Mouse (Mus musculus): ENCODE results near the gene Atrnl1. TPM values are rescaled to one million over a fixed set of nuclear protein-coding genes. Genes with fewer than 3 reads are reported as not detected.
"Not testable (repeated sequence)": the region's sequence is repeated elsewhere in the genome, so short reads cannot be mapped to it uniquely, and the experiment has no call there.

Atrnl1 gene
- polyA plus RNA-seq, 1 experiment from 2014 or later = 11.6 TPM

GRCm38 (mm10) chr19:58025053-58025452 is 414.2 kb downstream of the Atrnl1 start:
- Histone ChIP-seq H3K27me3 (ENCODE audit: control insufficient read depth, insufficient read depth, low read length) (no peaks in the 10 kb centered on the region), H3K9me3 (ENCODE audit: control insufficient read depth, low read length) (no peaks in the 10 kb centered on the region), H3K4me1 (ENCODE audit: control insufficient read depth, insufficient read depth, low read length) (no peaks in the 10 kb centered on the region), H3K4me2 (ENCODE audit: low read length) (no peak overlapping the region), H3K9ac (replicated peaks; ENCODE audit: low read length) (no peak overlapping the region), H3K4me3 (replicated peaks; ENCODE audit: low read depth, low read length) (no peak overlapping the region), H3K27ac (replicated peaks; ENCODE audit: low read depth, low read length) (no peak overlapping the region), H3K36me3 (ENCODE audit: control insufficient read depth, insufficient read depth, low read length) (no peaks in the 10 kb centered on the region; the same call in 1 of the 2 replicates)
- ATAC-seq (ENCODE audit: low FRiP score, low TSS enrichment) = no peak
- no peak for DNase-seq
- 87% methylated on average over 2 of the region's 2 CpGs for WGBS

- Histone ChIP-seq H3K4me3 (replicated peaks; ENCODE audit: low read depth, low read length) (no peak overlapping the region), H3K36me3 (ENCODE audit: control insufficient read depth, insufficient read depth, low read length) (no peaks in the 10 kb centered on the region; the same call in 1 of the 2 replicates), H3K27ac (replicated peaks; ENCODE audit: low read depth, low read length) (no peak overlapping the region), H3K4me2 (ENCODE audit: low read length) (no peak overlapping the region), H3K9ac (replicated peaks; ENCODE audit: low read length) (no peak overlapping the region), H3K9me3 (ENCODE audit: control insufficient read depth, low read length) (0 out of 2 replicates have a peak, but pooled peaks cover 4% of the 10 kb centered on the region), H3K4me1 (ENCODE audit: control insufficient read depth, insufficient read depth, low read length) (no peaks in the 10 kb centered on the region), H3K27me3 (ENCODE audit: control insufficient read depth, insufficient read depth, low read length) (no peaks in the 10 kb centered on the region)
- DNase-seq (no peak), ATAC-seq (ENCODE audit: low FRiP score, low TSS enrichment) (no peak)
- WGBS = 49% methylated on average over 2 of the region's 2 CpGs
Observed at GRCm38 (mm10) chr19:58029661-58030060, 418.8 kb downstream of the Atrnl1 start.

- DNase-seq (no peak), ATAC-seq (ENCODE audit: low FRiP score, low TSS enrichment) (no peak)
- Histone ChIP-seq H3K36me3 (ENCODE audit: control insufficient read depth, insufficient read depth, low read length) (no peaks in the 10 kb centered on the region), H3K27me3 (ENCODE audit: control insufficient read depth, insufficient read depth, low read length) (no peaks in the 10 kb centered on the region), H3K4me1 (ENCODE audit: control insufficient read depth, insufficient read depth, low read length) (no peaks in the 10 kb centered on the region), H3K4me3 (replicated peaks; ENCODE audit: low read depth, low read length) (no peak overlapping the region), H3K4me2 (ENCODE audit: low read length) (no peak overlapping the region), H3K9ac (replicated peaks; ENCODE audit: low read length) (no peak overlapping the region), H3K27ac (replicated peaks; ENCODE audit: low read depth, low read length) (no peak overlapping the region), H3K9me3 (ENCODE audit: control insufficient read depth, low read length) (0 out of 2 replicates have a peak, but pooled peaks cover 4% of the 10 kb centered on the region)
- WGBS = 93% methylated on average over 5 of the region's 5 CpGs
Observed at GRCm38 (mm10) chr19:58033241-58033640, 422.4 kb downstream of the Atrnl1 start.

- WGBS = 82% methylated on average over 3 of the region's 3 CpGs
- Histone ChIP-seq H3K27me3 (ENCODE audit: control insufficient read depth, insufficient read depth, low read length) (no peaks in the 10 kb centered on the region), H3K9ac (replicated peaks; ENCODE audit: low read length) (no peak overlapping the region), H3K4me1 (ENCODE audit: control insufficient read depth, insufficient read depth, low read length) (no peaks in the 10 kb centered on the region), H3K9me3 (ENCODE audit: control insufficient read depth, low read length) (no peaks in the 10 kb centered on the region), H3K4me2 (ENCODE audit: low read length) (no peak overlapping the region), H3K27ac (replicated peaks; ENCODE audit: low read depth, low read length) (no peak overlapping the region), H3K4me3 (replicated peaks; ENCODE audit: low read depth, low read length) (no peak overlapping the region), H3K36me3 (ENCODE audit: control insufficient read depth, insufficient read depth, low read length) (no peaks in the 10 kb centered on the region)
- DNase-seq (no peak), ATAC-seq (ENCODE audit: low FRiP score, low TSS enrichment) (no peak)
Observed at GRCm38 (mm10) chr19:58036166-58036565, 425.3 kb downstream of the Atrnl1 start.

- ATAC-seq (ENCODE audit: low FRiP score, low TSS enrichment) = no peak
- 93% methylated on average over 8 of the region's 8 CpGs for WGBS
- no peak for DNase-seq
Observed at GRCm38 (mm10) chr19:58043120-58043519, 432.3 kb downstream of the Atrnl1 start.

GRCm38 (mm10) chr19:58043550-58043949 is 432.7 kb downstream of the Atrnl1 start:
- Histone ChIP-seq H3K36me3 (ENCODE audit: control insufficient read depth, insufficient read depth, low read length) (peaks cover 4% of the 10 kb centered on the region; the same call in 1 of the 2 replicates), H3K4me2 (ENCODE audit: low read length) (no peak overlapping the region), H3K9me3 (ENCODE audit: control insufficient read depth, low read length) (no peaks in the 10 kb centered on the region), H3K4me1 (ENCODE audit: control insufficient read depth, insufficient read depth, low read length) (no peaks in the 10 kb centered on the region), H3K27me3 (ENCODE audit: control insufficient read depth, insufficient read depth, low read length) (no peaks in the 10 kb centered on the region), H3K27ac (replicated peaks; ENCODE audit: low read depth, low read length) (no peak overlapping the region), H3K9ac (replicated peaks; ENCODE audit: low read length) (no peak overlapping the region), H3K4me3 (replicated peaks; ENCODE audit: low read depth, low read length) (no peak overlapping the region)
- ATAC-seq (ENCODE audit: low FRiP score, low TSS enrichment) (no peak), DNase-seq (no peak)
- 87% methylated on average over 4 of the region's 4 CpGs for WGBS

More at GRCm38 (mm10) chr19:58043120-58043519, 432.3 kb downstream of the Atrnl1 start:
- H3K9me3 ChIP-seq (ENCODE audit: control insufficient read depth, low read length) = no peaks in the 10 kb centered on the region
- no peak overlapping the region for H3K27ac ChIP-seq (replicated peaks; ENCODE audit: low read depth, low read length)
- H3K9ac ChIP-seq (replicated peaks; ENCODE audit: low read length) = no peak overlapping the region
- peaks cover 4% of the 10 kb centered on the region; the same call in 1 of the 2 replicates for H3K36me3 ChIP-seq (ENCODE audit: control insufficient read depth, insufficient read depth, low read length)
- H3K4me3 ChIP-seq (replicated peaks; ENCODE audit: low read depth, low read length) = no peak overlapping the region
- H3K27me3 ChIP-seq (ENCODE audit: control insufficient read depth, insufficient read depth, low read length) = no peaks in the 10 kb centered on the region
- no peak overlapping the region for H3K4me2 ChIP-seq (ENCODE audit: low read length)
- no peaks in the 10 kb centered on the region for H3K4me1 ChIP-seq (ENCODE audit: control insufficient read depth, insufficient read depth, low read length)

- Histone ChIP-seq H3K4me2 (ENCODE audit: low read length) (no peak overlapping the region), H3K27me3 (ENCODE audit: control insufficient read depth, insufficient read depth, low read length) (no peaks in the 10 kb centered on the region), H3K9ac (replicated peaks; ENCODE audit: low read length) (no peak overlapping the region), H3K27ac (replicated peaks; ENCODE audit: low read depth, low read length) (no peak overlapping the region), H3K36me3 (ENCODE audit: control insufficient read depth, insufficient read depth, low read length) (peaks cover 4% of the 10 kb centered on the region; the same call in 1 of the 2 replicates), H3K4me1 (ENCODE audit: control insufficient read depth, insufficient read depth, low read length) (no peaks in the 10 kb centered on the region), H3K9me3 (ENCODE audit: control insufficient read depth, low read length) (no peaks in the 10 kb centered on the region), H3K4me3 (replicated peaks; ENCODE audit: low read depth, low read length) (no peak overlapping the region)
- ATAC-seq (ENCODE audit: low FRiP score, low TSS enrichment) = no peak
- DNase-seq = no peak
- 90% methylated on average over 5 of the region's 5 CpGs for WGBS
Observed at GRCm38 (mm10) chr19:58044816-58045215, 434.0 kb downstream of the Atrnl1 start.

- Histone ChIP-seq H3K9me3 (ENCODE audit: control insufficient read depth, low read length) (no peaks in the 10 kb centered on the region), H3K4me1 (ENCODE audit: control insufficient read depth, insufficient read depth, low read length) (no peaks in the 10 kb centered on the region), H3K27ac (replicated peaks; ENCODE audit: low read depth, low read length) (no peak overlapping the region), H3K27me3 (ENCODE audit: control insufficient read depth, insufficient read depth, low read length) (no peaks in the 10 kb centered on the region), H3K36me3 (ENCODE audit: control insufficient read depth, insufficient read depth, low read length) (peaks cover 4% of the 10 kb centered on the region; the same call in 1 of the 2 replicates), H3K9ac (replicated peaks; ENCODE audit: low read length) (no peak overlapping the region), H3K4me2 (ENCODE audit: low read length) (no peak overlapping the region), H3K4me3 (replicated peaks; ENCODE audit: low read depth, low read length) (no peak overlapping the region)
- DNase-seq = no peak
- no peak for ATAC-seq (ENCODE audit: low FRiP score, low TSS enrichment)
- WGBS = 89% methylated on average over 7 of the region's 7 CpGs
Observed at GRCm38 (mm10) chr19:58046656-58047055, 435.8 kb downstream of the Atrnl1 start.

- H3K9me3 ChIP-seq (ENCODE audit: control insufficient read depth, low read length); H3K27me3 ChIP-seq (ENCODE audit: control insufficient read depth, insufficient read depth, low read length); H3K4me1 ChIP-seq (ENCODE audit: control insufficient read depth, insufficient read depth, low read length); ATAC-seq (ENCODE audit: low FRiP score, low TSS enrichment); DNase-seq; H3K9ac ChIP-seq (replicated peaks; ENCODE audit: low read length); H3K36me3 ChIP-seq (ENCODE audit: control insufficient read depth, insufficient read depth, low read length); H3K4me3 ChIP-seq (replicated peaks; ENCODE audit: low read depth, low read length); H3K4me2 ChIP-seq (ENCODE audit: low read length); H3K27ac ChIP-seq (replicated peaks; ENCODE audit: low read depth, low read length): not testable (repeated sequence)
- WGBS = 94% methylated on average over 8 of the region's 9 CpGs
Observed at GRCm38 (mm10) chr19:58050410-58050809, 439.6 kb downstream of the Atrnl1 start.
